Mouse (Mus musculus): Measurements from ENCODE around the gene Sox13.

GRCm38 (mm10) chr1:133448351-133448931, 24.3 kb upstream of the Sox13 start:
- no peak for TF ChIP-seq POLR2A (IDR thresholded peaks at IDR 0.05; ENCODE audit: low read depth, low read length)
- no peak for TF ChIP-seq RCOR1 (conservative IDR thresholded peaks at IDR 0.05; ENCODE audit: low read depth, low read length)
- no peak for TF ChIP-seq CTCF (conservative IDR thresholded peaks at IDR 0.05 in 1 of 2, IDR thresholded peaks at IDR 0.05 in 1 of 2; ENCODE audit: low read depth in 2 of 2, low read length in 2 of 2)
- TF ChIP-seq ETS1 (conservative IDR thresholded peaks at IDR 0.05; ENCODE audit: low read depth, low read length), result no peak
- TF ChIP-seq HCFC1 (IDR thresholded peaks at IDR 0.05; ENCODE audit: low read depth, low read length), result no peak
- TF ChIP-seq CHD2 (IDR thresholded peaks at IDR 0.05; ENCODE audit: low read length), result no peak
- TF ChIP-seq ZNF384 (IDR thresholded peaks at IDR 0.05; ENCODE audit: low read depth, low read length), result no peak
- no peak for TF ChIP-seq MXI1 (IDR thresholded peaks at IDR 0.05; ENCODE audit: low read depth, low read length)
- TF ChIP-seq TBP (conservative IDR thresholded peaks at IDR 0.05; ENCODE audit: low read depth, low read length), result no peak
- no peak for TF ChIP-seq MAZ (IDR thresholded peaks at IDR 0.05; ENCODE audit: low read depth, low read length)
- TF ChIP-seq E2F4 (IDR thresholded peaks at IDR 0.05; ENCODE audit: insufficient replicate concordance, low read depth, low read length), result no peak
- no peak for TF ChIP-seq NELFE (IDR thresholded peaks at IDR 0.05; ENCODE audit: low read depth, low read length)

All from CH12.LX (cell line).